Mouse (Mus musculus) adipocyte (in vitro differentiated cells): ENCODE measurements around the gene Iffo1.
A peak's percentile ranks its signal among the peaks of the same experiment; 100 is the strongest.

Source experiments
- DNase-seq: peaks from one replicate; pipeline ENCODE4 v3.0.0-alpha.2; 2016; ENCODE audit warnings: low spot score

The Iffo1 gene

GRCm38 (mm10) chr6:125192016-125192714 lies 47.1 kb downstream of the Iffo1 start:
- DNase-seq = peak; percentile 98

- DNase-seq = peak; percentile 48
These were observed 47.8 kb downstream of the Iffo1 start for GRCm38 (mm10) chr6:125192841-125193240.

- DNase-seq = peak; percentile 50
These were observed 48.3 kb downstream of the Iffo1 start for GRCm38 (mm10) chr6:125193390-125193789.

GRCm38 (mm10) chr6:125195541-125196075 lies 50.6 kb downstream of the Iffo1 start:
- DNase-seq = no peak

- DNase-seq = peak; percentile 67
These were observed 51.3 kb downstream of the Iffo1 start for GRCm38 (mm10) chr6:125196301-125196700.

- no peak for DNase-seq
These were observed 52.1 kb downstream of the Iffo1 start for GRCm38 (mm10) chr6:125197166-125197565.

GRCm38 (mm10) chr6:125210436-125210835 lies 65.4 kb downstream of the Iffo1 start:
- DNase-seq = no peak
